Mouse (Mus musculus) lung, embryonic 16.5 days (tissue): ENCODE measurements around the gene Prkn. TPM values are rescaled to one million over a fixed set of nuclear protein-coding genes. Genes with fewer than 3 reads are reported as not detected.

Experiments
- ATAC-seq: fragments of 200-750 bp; cut with Nextera tagmentation; 2 replicates; pipeline ENCODE4 v1.8.0; 2017; ENCODE audit warnings: low read depth, mild to moderate bottlenecking, moderate library complexity
- H3K27ac ChIP-seq: fragments of 300-500 bp; sonication (generic); 2 replicates; pipeline ENCODE4 v1.5.1; 2014; ENCODE audit warnings: mild to moderate bottlenecking, control low read depth, low read length
- H3K27me3 ChIP-seq: fragments of 300-500 bp; sonication (generic); 2 replicates; pipeline ENCODE4 v1.6.1; 2014; ENCODE audit warnings: low read depth, low read length, mixed read lengths; ENCODE audit not compliant: control insufficient read depth, insufficient read depth
- H3K36me3 ChIP-seq: fragments of 300-500 bp; sonication (generic); 2 replicates; pipeline ENCODE4 v1.6.1; 2014; ENCODE audit warnings: low read length; ENCODE audit not compliant: control insufficient read depth, insufficient read depth
- H3K4me1 ChIP-seq: fragments of 300-500 bp; sonication (generic); replicated peaks from 2 replicates; pipeline ENCODE4 v1.6.1; 2014; ENCODE audit warnings: low read length, mixed read lengths; ENCODE audit not compliant: control insufficient read depth, insufficient read depth
- H3K4me2 ChIP-seq: fragments of 300-500 bp; sonication (generic); 2 replicates; pipeline ENCODE4 v1.6.1; 2014; ENCODE audit warnings: low read depth, low read length, control low read depth
- H3K4me3 ChIP-seq: fragments of 300-500 bp; sonication (generic); 2 replicates; pipeline ENCODE4 v1.5.1; 2014; ENCODE audit warnings: mild to moderate bottlenecking, low read length, control low read depth
- H3K9ac ChIP-seq: fragments of 300-500 bp; sonication (generic); 2 replicates; pipeline ENCODE4 v1.6.1; 2014; ENCODE audit warnings: low read length, control low read depth
- H3K9me3 ChIP-seq: fragments of 300-500 bp; sonication (generic); 2 replicates; pipeline ENCODE4 v1.6.1; 2016; ENCODE audit warnings: low read length; ENCODE audit not compliant: control insufficient read depth
- WGBS: fragments of 180-500 bp; shearing (Covaris S2); extraction: QIAGEN DNeasy Blood & Tissue Kit; methylation state at CpG from one replicate; pipeline ENCODE4 v1.1.7; 2014; 5-methylcytosine and 5-hydroxymethylcytosine counted together
- polyA plus RNA-seq: library from polyadenylated mRNA; unstranded; fragments of >200 nt; fragmentation: Nextera tagmentation; extraction: Ambion mirVana; gene quantifications from 2 replicates; pipeline ENCODE4 v1.2.1, GENCODE M21; 2015

Prkn gene
- polyA plus RNA-seq, 1 experiment from 2014 or later: 1.8 TPM

DNA sequence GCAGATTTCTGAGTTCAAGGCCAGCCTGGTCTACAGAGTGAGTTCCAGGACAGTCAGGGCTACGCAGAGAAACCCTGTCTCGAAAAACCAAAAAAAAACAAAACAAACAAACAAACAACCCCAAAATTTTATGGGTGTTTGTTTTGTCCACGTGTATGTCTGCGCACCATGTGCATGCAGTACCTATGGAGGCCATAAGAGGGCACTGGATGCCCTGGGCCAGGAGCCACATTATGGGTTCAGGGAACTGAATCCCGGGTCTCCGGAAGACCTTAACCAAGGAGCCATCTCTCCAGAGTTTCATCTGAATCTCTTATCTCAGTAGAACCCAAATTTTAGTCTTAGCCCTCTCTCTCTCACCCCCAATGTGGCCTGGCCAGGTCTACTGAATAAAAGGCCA, 1263.6 kb downstream of the Prkn start:
- H3K9ac ChIP-seq: no peak overlapping the region
- no peaks in the 10 kb centered on the region for H3K36me3 ChIP-seq
- no peaks in the 10 kb centered on the region for H3K4me1 ChIP-seq
- H3K27ac ChIP-seq: no peak overlapping the region
- no peak overlapping the region for H3K4me3 ChIP-seq
- WGBS: 83% methylated on average over 6 of the region's 6 CpGs
- no peaks in the 10 kb centered on the region for H3K9me3 ChIP-seq
- no peaks in the 10 kb centered on the region for H3K27me3 ChIP-seq
- H3K4me2 ChIP-seq: no peak overlapping the region
- ATAC-seq: no peak

DNA sequence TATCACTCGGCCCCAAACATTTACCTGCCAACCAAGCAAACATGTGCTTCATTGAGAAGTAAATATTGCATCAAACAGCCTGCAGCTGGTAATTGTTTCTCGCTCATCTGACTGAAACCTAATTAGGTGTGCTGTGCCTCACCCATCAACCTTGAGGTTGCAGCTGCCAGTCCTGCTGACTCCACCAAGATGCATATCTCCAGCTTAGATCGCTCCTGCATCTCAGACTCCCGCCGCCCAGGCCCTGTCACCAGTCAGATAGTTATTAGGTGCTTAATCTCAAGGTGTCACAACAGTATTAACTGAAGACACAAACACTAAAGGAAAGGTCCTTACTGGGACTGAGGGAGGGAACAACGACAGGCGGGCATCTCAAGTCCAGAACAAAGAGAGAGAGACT, 1264.1 kb downstream of the Prkn start:
- Histone ChIP-seq H3K4me1 (no peaks in the 10 kb centered on the region), H3K9ac (no peak overlapping the region), H3K36me3 (no peaks in the 10 kb centered on the region), H3K27ac (no peak overlapping the region), H3K9me3 (no peaks in the 10 kb centered on the region), H3K4me2 (no peak overlapping the region), H3K4me3 (no peak overlapping the region), H3K27me3 (no peaks in the 10 kb centered on the region)
- WGBS: 46% methylated on average over 7 of the region's 7 CpGs
- no peak for ATAC-seq

DNA sequence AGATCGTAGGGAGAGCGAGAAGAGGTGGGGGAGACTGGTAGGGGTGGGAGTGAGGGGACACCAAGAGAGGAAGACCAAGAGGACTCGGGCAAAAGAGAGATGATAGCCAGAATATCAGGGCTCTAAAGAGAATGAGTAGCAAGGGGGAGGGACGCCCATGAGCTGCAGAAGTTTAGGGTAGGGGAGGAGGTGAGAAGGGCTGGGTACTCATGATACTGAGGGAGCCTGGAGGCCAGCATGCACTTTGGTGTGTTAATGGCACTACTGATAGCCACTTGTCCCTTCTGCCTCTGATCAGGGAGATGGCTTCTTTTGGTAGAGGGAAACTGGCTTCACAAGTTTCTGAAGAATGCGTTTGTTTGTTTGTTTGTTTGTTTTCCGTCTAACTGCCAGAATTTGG, 1264.5 kb downstream of the Prkn start:
- H3K4me3 ChIP-seq: no peak overlapping the region
- H3K9me3 ChIP-seq: no peaks in the 10 kb centered on the region
- no peaks in the 10 kb centered on the region for H3K27me3 ChIP-seq
- no peak overlapping the region for H3K9ac ChIP-seq
- H3K36me3 ChIP-seq: no peaks in the 10 kb centered on the region
- no peak overlapping the region for H3K27ac ChIP-seq
- H3K4me1 ChIP-seq: no peaks in the 10 kb centered on the region
- no peak overlapping the region for H3K4me2 ChIP-seq
- 75% methylated on average over 6 of the region's 6 CpGs for WGBS
- ATAC-seq: no peak

DNA sequence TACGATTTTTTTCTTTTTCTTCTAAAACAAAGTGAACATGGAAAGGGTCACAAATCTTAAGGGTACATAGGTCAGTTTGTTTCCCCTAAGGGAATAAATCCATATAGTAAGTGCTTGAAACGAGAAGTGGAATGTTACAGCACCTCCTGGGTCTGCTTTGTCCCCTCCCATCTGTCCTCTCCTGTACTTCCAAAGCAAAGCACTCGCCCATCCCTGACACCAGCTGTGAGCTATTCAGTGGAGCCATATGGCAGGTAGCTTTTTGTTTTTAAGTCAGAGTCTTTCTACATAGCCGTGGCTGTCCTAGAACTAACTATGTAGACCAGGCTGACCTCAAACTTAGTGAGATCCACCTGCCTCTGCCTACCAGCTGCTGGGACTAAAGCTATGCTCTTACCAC, 1266.1 kb downstream of the Prkn start:
- H3K27me3 ChIP-seq: no peaks in the 10 kb centered on the region
- no peaks in the 10 kb centered on the region for H3K9me3 ChIP-seq
- ATAC-seq: no peak
- 58% methylated on average over 4 of the region's 4 CpGs for WGBS
- H3K4me3 ChIP-seq: no peak overlapping the region
- H3K4me1 ChIP-seq: no peaks in the 10 kb centered on the region
- H3K9ac ChIP-seq: no peak overlapping the region
- no peak overlapping the region for H3K4me2 ChIP-seq
- no peak overlapping the region for H3K27ac ChIP-seq
- H3K36me3 ChIP-seq: no peaks in the 10 kb centered on the region

Other genes starting within 250 kb of the Prkn start
- 3.7 and 3.8 TPM in 2 replicates for gene Pacrg, start 73 bp upstream of the Prkn start, polyA plus RNA-seq